Mouse (Mus musculus) bone marrow macrophage, adult 2 months (primary cell): ENCODE results near the gene Bcr.

Source experiments
- CTCF ChIP-seq: IDR thresholded peaks from 2 replicates; pipeline ENCODE4 v1.5.1; 2012; ENCODE audit warnings: low read depth, mild to moderate bottlenecking, low read length, moderate library complexity
- POLR2A ChIP-seq: IDR thresholded peaks from 2 replicates; pipeline ENCODE4 v1.6.1; 2012; ENCODE audit warnings: mild to moderate bottlenecking, low read depth, low read length, borderline replicate concordance

- TF ChIP-seq CTCF = no peak
- no peak for TF ChIP-seq POLR2A
Measured at GRCm38 (mm10) chr10:75134861-75135517, 74.6 kb downstream of the Bcr start.
